Mouse (Mus musculus) C2C12 (cell line): ENCODE results near the gene Arap1. TPM values are rescaled to one million over a fixed set of nuclear protein-coding genes. Genes with fewer than 3 reads are reported as not detected.

Experiments
- H3K27me3 ChIP-seq: one replicate; pipeline ENCODE4 v1.6.1; 2011; ENCODE audit not compliant: control insufficient read depth, insufficient read depth, insufficient read length
- H3K36me3 ChIP-seq: one replicate; pipeline ENCODE4 v1.6.1; 2011; ENCODE audit not compliant: control insufficient read depth, insufficient read depth
- H3K4me3 ChIP-seq: one replicate; pipeline ENCODE4 v1.5.1; 2011; ENCODE audit warnings: mild to moderate bottlenecking, control low read depth; ENCODE audit not compliant: poor library complexity, insufficient read depth, severe bottlenecking
- H3K79me2 ChIP-seq: one replicate; pipeline ENCODE4 v1.6.1; 2011; ENCODE audit not compliant: control insufficient read depth, insufficient read depth
- H3K79me3 ChIP-seq: one replicate; pipeline ENCODE4 v1.6.1; 2011; ENCODE audit warnings: low read depth, control low read depth
- H3ac ChIP-seq: one replicate; pipeline ENCODE3; 2011; ENCODE audit warnings: low read depth; ENCODE audit not compliant: control insufficient read depth, insufficient read length
- CEBPB ChIP-seq: IDR thresholded peaks from one replicate; pipeline ENCODE4 v1.6.1; 2011; ENCODE audit warnings: low read depth, mild to moderate bottlenecking, control low read depth, moderate library complexity
- CTCF ChIP-seq: IDR thresholded peaks from one replicate; pipeline ENCODE4 v1.5.1; 2011; ENCODE audit not compliant: control insufficient read depth, insufficient read depth, insufficient read length
- FOSL1 ChIP-seq: IDR thresholded peaks from one replicate; pipeline ENCODE4 v1.8.0; 2011; ENCODE audit warnings: mild to moderate bottlenecking, low read length; ENCODE audit not compliant: poor library complexity, insufficient read depth, severe bottlenecking
- MAX ChIP-seq: IDR thresholded peaks from one replicate; pipeline ENCODE4 v1.6.1; 2011; ENCODE audit warnings: mild to moderate bottlenecking, control low read depth
- MYOD1 ChIP-seq: IDR thresholded peaks from one replicate; pipeline ENCODE4 v1.6.1; 2011; ENCODE audit warnings: low read depth; ENCODE audit not compliant: control insufficient read depth, insufficient read length
- MYOG ChIP-seq: IDR thresholded peaks from one replicate; pipeline ENCODE4 v1.6.1; 2011; ENCODE audit not compliant: control insufficient read depth, insufficient read length; ENCODE audit errors: extremely low read depth
- USF1 ChIP-seq: IDR thresholded peaks from one replicate; pipeline ENCODE4 v1.6.1; 2011; ENCODE audit warnings: low read depth, mild to moderate bottlenecking, control low read depth, moderate library complexity
- polyA plus RNA-seq: library from polyadenylated mRNA; unstranded; fragments of >200 nt; fragmentation: generic; extraction: Trizol; gene quantifications from one replicate; pipeline ENCODE4 v1.2.1, GENCODE M21; 2012; ENCODE audit warnings: missing spikeins

Gene Arap1
- polyA plus RNA-seq, 1 experiment = 21.6 TPM

GRCm38 (mm10) chr7:101323141-101323594 is 24.7 kb upstream of the Arap1 start:
- no peak overlapping the region for H3ac ChIP-seq

GRCm38 (mm10) chr7:101324142-101324962 is 23.5 kb upstream of the Arap1 start:
- H3K79me2 ChIP-seq = no peaks in the 10 kb centered on the region
- H3ac ChIP-seq = no peak overlapping the region
- TF ChIP-seq FOSL1 (no peak), CTCF (no peak), MYOD1 (no peak), MAX (no peak), MYOG (no peak), USF1 (no peak), CEBPB (no peak)
- no peaks in the 10 kb centered on the region for H3K36me3 ChIP-seq
- H3K79me3 ChIP-seq = no peaks in the 10 kb centered on the region
- H3K4me3 ChIP-seq = no peak overlapping the region
- H3K27me3 ChIP-seq = no peaks in the 10 kb centered on the region

More at GRCm38 (mm10) chr7:101323141-101323594, 24.7 kb upstream of the Arap1 start:
- H3K4me3 ChIP-seq = no peak overlapping the region
- H3K79me2 ChIP-seq = no peaks in the 10 kb centered on the region
- H3K27me3 ChIP-seq = no peaks in the 10 kb centered on the region
- H3K79me3 ChIP-seq = no peaks in the 10 kb centered on the region
- H3K36me3 ChIP-seq = no peaks in the 10 kb centered on the region
- no peak for TF ChIP-seq CEBPB
- TF ChIP-seq CTCF = no peak
- TF ChIP-seq MYOD1 = no peak
- TF ChIP-seq FOSL1 = no peak
- TF ChIP-seq MYOG = no peak
- TF ChIP-seq USF1 = no peak
- no peak for TF ChIP-seq MAX

GRCm38 (mm10) chr7:101326006-101326405 is 21.9 kb upstream of the Arap1 start:
- no peak for TF ChIP-seq CTCF
- no peak for TF ChIP-seq MAX
- no peak for TF ChIP-seq MYOG
- TF ChIP-seq USF1 = no peak
- no peak for TF ChIP-seq MYOD1
- no peak for TF ChIP-seq FOSL1
- TF ChIP-seq CEBPB = no peak
- no peaks in the 10 kb centered on the region for H3K27me3 ChIP-seq
- H3K36me3 ChIP-seq = no peaks in the 10 kb centered on the region
- no peaks in the 10 kb centered on the region for H3K79me3 ChIP-seq
- H3K4me3 ChIP-seq = no peak overlapping the region
- H3ac ChIP-seq = no peak overlapping the region
- H3K79me2 ChIP-seq = no peaks in the 10 kb centered on the region

GRCm38 (mm10) chr7:101327263-101327662 is 20.6 kb upstream of the Arap1 start:
- Histone ChIP-seq H3K79me3 (no peaks in the 10 kb centered on the region), H3K79me2 (no peaks in the 10 kb centered on the region), H3K36me3 (no peaks in the 10 kb centered on the region), H3K27me3 (no peaks in the 10 kb centered on the region), H3ac (no peak overlapping the region), H3K4me3 (no peak overlapping the region)
- TF ChIP-seq MYOG = no peak
- no peak for TF ChIP-seq FOSL1
- TF ChIP-seq MAX = no peak
- no peak for TF ChIP-seq MYOD1
- TF ChIP-seq USF1 = no peak
- no peak for TF ChIP-seq CEBPB
- TF ChIP-seq CTCF = no peak

GRCm38 (mm10) chr7:101327786-101328185 is 20.1 kb upstream of the Arap1 start:
- no peak overlapping the region for H3K4me3 ChIP-seq
- H3K27me3 ChIP-seq = no peaks in the 10 kb centered on the region
- TF ChIP-seq CEBPB (no peak), FOSL1 (no peak), MAX (no peak), USF1 (no peak), CTCF (no peak), MYOG (no peak), MYOD1 (no peak)
- no peaks in the 10 kb centered on the region for H3K79me3 ChIP-seq
- no peaks in the 10 kb centered on the region for H3K79me2 ChIP-seq
- H3K36me3 ChIP-seq = no peaks in the 10 kb centered on the region
- H3ac ChIP-seq = no peak overlapping the region
